Mouse (Mus musculus) 3T3-L1 (cell line): Measurements from ENCODE around the gene Ttc7b.

Experiments used
- DNase-seq: peaks from one replicate; pipeline ENCODE4 v3.0.0-alpha.2; 2015; ENCODE audit warnings: low read depth, low spot score

Ttc7b gene

DNA sequence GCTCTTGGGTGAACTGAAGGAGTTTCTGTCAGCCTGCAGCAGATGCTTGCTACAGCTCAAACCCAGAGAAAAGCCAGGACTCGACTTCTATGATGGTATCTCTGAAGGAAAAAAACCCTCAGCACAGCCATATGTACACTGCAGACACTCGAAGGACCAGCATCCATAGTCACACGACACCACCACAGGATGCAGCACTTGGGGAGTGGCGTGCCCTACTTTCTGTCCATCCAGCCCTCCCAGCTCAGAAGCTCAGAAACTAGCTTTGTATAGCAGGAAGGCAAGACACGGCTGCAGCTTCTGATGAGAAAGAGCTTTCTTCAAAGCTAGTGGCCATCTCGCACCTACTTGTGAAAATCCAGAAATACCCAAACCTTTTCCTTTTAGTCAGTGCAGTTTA is 104.8 kb downstream of the Ttc7b start:
- DNase-seq: no peak

DNA sequence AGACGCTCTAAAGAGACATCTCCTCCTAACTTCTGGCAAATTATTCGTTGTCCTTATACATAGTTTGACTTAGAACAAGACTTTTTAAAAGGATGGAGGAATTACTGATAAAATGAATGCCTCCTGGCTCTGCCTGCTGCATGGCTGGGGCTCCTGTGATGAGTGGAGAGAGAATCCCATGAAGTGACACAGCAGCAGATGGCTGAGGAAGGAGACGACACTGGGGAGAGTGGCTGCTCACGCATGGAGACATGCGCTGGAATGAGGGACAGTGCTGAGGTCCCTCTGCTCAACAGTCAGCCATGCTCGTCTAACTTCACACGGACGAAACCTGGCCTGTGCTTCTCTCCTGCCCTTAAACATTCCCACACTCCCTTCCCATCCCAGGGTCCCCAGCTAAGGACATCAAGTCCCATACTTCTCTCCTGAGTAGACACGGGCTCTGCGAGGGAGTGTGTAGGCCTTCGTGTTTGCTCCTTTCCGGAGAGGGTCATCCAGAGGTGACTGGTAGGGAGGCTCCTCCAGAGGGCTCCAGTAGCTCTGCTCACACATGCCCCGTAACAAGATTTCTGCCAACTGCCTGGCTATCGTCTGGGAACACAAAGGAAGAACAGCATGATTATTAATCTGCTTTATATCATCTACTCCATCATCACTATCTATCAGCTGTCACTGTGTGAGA is 105.8 kb downstream of the Ttc7b start:
- no peak for DNase-seq

DNA sequence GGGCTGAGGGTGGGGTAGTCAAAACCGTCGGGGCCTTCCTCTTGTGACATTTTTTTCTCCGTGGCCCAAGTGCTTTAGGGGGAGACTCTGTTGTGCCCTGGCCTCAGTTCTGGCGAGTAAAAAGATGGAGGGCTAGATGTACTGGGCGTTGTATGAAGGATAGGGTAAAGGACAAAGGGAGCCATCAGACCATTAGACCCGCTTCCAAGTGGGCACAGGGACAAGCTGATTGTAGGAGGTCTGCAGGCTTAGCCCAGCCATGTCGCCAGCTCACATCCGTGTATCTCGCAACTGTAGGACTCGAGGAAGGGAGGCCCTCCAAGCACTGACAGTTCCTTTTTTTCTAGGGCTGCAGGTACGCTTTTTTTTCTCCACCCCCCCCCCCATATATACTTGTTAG is 111.9 kb downstream of the Ttc7b start:
- no peak for DNase-seq

DNA sequence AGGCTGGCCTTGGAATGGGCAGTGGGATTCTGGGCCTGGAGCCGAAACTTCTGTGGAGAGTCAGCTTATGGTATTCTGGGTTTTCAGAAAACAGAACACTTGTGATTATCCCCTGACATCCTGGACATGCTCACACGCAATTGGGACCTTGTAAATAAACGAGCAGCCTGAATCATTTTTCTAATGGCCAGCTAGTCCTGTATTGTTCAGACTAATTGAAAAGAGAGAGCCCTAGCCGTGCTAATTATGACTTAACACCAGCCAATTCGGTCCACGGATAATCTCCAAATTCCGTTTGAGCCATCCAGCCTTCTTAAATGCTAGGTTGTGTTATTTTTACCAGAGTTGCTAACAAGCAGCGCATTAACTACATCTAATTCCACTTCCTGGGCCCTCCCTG is 112.5 kb downstream of the Ttc7b start:
- no peak for DNase-seq

DNA sequence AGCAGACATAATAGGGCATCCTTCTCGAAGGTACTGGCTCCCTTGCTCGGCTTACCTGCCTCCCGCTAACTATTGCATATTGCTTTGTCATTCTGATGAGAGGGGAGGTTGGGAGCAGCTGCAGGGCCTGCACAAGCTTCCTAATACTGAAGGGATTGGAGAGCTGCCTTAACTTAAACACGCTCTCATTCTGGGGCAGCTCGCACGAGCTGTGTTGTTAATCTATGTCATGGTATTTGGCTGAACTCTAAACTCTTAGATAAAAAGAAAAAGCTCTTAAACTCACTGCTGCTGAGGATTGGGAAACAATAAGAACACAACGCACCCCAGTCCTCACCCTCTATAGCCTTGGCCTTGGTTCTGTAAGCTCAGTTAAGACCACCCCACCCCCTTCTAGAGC is 113.3 kb downstream of the Ttc7b start:
- DNase-seq: no peak

DNA sequence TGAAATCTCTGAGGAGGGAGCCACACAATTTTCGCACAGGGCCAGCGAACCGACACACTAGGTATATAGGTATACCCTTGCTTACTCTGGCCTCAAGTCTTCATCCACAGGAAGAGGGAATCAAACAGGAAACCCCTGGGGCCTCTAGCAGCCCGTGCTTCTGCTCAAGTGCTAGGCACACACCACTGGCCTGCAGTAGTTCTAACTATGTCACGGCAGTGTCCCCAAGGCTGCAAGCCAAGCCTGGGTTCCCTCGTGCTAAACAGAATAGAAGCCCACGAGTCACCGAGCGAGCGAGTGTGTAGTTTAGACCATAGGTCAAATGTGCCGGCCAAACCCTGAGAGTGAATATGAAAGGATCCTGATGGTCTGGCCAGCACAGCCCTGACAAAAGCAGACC is 114.5 kb downstream of the Ttc7b start:
- DNase-seq: no peak

DNA sequence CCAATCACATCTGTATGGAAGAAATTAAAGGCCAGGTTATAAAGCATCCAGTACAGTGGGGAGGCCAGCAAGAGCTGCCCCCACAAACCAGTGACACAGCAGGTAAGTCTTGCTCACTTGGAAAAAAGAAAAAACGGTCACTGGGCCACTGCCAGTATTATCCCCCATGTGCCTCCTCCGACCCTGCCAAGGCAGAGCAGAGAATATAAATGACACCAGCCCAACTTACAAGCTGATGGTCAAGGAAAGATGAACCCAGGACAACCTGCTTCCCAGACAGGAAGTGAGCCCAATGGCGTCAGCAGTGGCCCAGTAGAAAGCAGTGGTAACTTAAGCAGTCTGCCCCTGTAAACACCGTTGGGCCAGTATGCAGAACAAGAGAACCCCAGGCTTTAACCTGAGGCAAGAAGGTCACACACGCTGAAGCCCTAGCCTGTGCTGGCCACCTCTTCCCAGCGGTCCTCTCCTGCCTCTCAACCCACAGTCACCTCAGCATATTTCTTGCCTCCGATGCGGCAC is 115.1 kb downstream of the Ttc7b start:
- no peak for DNase-seq

DNA sequence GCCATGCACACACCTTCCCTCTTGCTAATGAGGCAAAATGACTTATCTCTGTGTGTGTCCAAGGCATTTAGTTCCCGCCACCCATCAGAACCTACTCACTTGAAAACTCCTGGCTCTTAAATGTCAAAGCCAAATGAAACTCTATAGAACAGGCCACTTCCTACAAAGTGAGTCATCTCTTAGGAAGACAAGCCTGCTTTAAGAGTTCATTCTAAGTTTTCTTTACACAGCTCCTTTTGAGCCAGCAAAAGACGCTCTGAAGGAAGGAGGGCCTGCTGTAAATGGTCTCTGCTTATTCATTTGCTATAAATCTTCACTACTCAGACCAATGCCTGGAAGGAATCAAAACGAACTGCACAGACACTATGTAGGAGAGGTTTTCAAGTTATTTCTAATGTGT is 116.2 kb downstream of the Ttc7b start:
- DNase-seq: peak; percentile 18

DNA sequence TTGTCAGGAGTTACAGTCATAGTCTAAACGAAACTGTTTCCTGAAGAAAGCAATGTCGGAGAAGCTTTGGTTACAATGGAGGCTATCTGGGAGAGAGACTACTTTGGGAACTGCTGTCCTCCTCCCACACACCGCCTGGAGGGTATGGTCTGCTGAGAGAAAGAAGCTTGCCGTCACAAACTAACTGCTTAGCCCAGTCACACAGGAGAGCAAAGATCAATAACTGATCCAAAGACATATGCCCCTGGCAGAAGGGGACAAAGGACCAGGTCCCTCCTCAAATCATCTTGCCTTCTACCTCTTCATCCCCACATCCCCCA is 117.7 kb downstream of the Ttc7b start:
- DNase-seq: no peak

DNA sequence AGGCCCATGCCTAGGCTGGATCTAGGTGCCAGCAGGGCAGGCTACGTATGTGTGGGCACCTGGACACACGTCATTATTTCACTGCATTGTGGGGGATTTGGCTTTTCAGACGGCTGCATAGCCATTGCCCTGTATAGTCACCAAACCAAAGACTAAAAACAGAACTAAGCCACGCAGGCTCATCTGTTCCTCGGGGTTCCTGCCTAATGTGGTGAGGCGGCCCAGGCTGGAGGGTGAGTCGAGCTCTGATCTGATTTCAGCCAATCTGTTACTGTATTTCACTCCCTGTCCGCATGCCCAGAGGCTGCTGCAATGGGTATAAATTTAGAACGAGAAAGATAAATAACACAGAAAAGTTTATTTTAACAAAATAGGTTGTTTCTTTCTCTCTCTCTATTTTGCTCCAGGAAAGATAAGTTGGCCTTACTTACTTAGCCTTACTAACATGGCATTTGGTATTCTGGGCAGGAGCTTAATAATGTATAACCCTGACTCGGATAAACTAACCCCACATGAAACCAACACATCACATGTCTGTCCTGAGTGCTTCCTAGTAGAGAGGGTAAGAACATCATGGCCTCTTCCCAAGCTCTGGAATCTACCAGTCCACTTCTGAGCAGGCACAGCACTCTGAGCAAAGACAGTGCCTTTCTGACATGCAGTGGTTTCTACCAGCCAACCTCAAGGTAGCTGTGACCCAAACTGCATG is 118.2 kb downstream of the Ttc7b start:
- no peak for DNase-seq

DNA sequence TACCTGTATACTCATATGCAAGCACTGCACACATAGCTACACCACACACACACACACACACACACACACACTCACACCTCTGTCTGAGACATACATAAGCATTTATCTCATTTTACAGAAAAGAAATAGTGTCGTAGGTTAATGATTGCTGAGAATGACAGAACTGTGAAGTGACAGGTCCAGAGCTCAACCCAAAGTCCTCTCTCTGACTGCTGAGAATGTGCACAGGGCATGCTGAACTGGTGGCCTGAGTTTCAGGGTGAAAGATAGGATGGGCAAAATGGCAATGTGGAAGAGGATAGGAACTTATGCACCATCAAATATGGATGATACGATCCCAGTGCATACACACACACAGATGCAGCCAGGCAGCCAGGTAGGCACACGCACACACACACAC is 120.5 kb downstream of the Ttc7b start:
- no peak for DNase-seq

DNA sequence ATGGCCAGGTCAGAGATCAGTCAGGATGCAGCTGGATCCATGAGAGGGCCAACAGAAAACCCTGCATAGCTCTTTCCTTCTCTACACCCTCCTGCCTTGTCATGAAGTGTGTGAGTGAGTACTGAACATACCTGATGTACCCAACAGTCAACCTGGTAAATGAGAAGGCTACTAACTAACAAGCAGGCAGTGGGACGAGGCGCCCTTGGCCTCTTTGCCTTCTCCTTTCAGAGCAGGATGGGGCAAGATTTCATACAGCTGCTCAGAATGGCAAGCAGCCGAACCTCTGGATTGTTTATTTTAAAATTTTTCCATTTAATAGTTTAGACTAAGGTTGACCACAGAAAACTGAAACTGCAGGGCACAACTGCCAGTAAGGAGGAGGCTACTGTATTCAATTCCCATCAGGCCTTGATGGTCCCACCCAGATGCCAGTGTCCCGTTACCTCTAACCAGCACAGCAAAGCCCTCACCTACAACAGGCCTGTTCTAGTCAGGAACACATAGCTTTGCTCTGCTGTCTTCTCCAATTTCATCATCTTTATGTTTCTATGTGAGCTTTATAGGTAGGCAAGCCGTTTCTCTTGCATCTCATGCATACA is 121.4 kb downstream of the Ttc7b start:
- no peak for DNase-seq

DNA sequence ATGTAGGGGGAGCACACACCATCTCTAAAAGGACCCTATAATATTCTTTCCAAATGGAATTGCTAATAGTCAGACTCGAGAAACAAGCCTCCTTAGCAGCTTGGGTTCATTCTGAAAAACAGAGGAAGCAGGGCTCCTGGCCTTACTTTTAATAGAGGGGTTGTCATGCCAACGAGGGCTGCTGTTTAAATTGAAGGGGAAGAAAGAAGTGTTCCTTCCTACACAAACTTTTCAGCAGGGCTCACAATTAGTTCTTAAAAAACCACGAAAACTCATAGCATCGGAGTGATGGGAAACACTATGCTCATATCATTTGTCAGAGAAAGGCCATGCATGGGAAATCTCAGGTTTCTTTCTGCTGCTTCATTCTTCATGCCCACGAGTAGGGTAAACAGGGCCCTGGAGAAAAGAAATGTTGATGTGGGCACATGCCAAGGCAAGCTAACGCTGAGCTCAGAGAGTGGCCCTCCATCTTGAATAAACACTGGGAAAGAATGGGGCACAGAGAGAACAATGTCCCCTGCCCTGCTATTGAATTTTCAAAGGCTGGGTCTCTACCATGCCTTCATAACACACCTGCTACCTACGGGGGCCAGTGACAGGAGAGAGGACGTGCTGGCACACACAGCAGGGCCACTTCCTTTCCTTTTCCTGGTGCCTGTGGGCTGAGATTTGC is 122.2 kb downstream of the Ttc7b start:
- no peak for DNase-seq

DNA sequence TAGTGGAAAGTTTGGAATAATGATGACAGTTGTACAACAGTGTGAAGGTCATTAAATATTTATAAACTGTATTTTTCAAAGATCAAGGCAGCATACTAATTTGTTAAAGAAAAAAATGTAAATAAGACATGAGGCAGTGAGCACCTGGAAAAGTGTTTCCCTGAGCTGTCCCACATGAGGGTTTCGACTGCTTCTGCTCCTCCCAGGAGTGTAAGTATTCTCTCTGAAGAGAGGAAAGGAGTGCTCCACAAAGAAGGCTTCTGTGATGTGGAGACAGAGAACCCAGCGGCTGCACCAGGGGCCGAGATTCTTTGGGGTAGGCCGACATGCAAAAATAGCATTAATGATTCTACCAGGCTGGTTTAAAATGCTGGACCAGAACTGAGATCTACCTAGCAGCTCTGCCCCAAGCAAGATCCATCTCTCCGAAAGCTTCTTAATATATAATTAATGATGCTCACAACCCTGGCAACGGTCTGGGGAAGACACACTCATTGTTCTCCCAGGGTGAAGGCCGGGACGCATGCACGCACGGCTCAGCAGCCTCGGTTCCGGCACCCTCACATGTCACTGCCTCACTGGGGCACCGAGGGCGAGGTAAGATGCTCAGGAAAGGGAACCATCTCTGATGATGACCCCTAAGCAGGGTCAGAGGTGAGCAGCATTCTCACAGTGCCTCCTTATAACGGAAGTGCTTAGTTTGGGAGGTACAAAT is 123.0 kb downstream of the Ttc7b start:
- DNase-seq: no peak

DNA sequence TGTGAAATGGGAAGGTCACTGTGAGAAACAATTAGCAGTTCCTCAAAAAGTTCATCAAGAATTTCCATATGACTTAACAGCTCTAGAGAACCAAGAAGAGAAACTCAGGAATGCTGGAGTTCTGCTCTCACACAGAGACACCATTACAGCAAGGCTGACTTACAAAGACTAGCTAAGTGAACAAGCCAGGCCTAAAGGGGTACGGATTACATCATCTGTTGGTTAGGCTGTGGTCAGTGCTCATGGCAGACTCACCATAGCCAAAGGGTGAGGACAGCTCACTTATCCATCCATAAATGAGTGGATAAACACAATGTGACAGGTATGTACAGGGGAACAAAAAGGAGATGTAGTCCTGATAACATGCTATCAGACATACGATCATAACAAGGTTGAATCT is 123.8 kb downstream of the Ttc7b start:
- DNase-seq: peak; percentile 59

DNA sequence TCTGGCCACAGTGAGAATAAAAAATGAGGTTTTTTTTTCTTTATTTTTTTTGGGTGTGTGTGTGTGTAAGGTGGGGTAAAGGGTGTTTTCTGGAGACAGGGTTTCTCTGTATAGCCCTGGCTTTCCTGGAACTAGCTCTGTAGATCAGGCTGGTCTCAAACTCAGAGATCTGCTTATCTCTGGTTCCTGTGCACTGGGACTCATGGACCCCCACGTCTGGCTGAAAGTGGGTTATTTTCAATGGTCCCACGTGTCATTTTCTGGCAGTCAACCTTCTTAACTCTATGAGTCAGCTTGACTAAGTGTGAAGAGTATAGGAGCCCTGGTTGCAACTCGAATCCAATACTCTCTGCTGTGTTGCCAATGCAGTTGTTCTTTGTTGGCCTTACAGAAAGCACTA is 127.1 kb downstream of the Ttc7b start:
- DNase-seq: no peak

DNA sequence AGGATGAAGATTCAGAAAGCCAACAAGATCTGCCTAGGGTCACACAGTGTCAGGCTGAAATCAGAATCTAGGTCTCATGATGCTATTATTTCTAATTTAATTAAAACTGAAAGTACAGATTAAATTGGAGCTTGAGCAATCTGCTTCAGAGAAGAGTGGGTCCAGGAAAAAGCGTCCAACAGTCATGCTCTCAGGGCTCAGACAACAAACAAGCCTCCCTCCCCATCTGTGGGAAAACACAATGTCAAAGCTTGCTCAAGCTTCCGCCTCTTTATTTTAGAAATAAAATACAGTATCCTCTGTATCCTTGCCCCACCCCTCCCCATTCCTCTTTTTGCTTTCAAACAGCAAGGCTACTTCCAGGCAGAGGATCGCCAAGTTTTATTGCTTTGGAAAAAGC is 127.5 kb downstream of the Ttc7b start:
- DNase-seq: no peak

DNA sequence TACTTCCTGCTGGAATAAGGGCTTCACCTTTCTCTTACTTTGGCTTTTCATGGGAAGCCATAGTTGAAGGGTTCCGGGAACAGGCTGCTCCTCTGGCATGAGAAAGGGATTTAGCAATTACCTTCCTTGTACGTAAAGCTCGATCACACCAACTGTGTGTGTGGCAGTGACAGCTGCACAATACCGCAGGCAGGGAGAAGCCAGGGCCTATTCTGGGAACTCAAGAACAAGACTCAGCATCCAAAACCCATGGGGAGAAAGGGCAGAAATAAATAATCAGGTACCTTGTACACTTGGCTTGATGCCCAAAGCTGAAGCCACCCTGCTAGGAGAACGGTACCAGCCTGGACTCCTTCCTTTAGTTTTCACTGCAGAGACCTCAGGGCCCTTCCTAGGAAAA is 128.2 kb downstream of the Ttc7b start:
- no peak for DNase-seq

DNA sequence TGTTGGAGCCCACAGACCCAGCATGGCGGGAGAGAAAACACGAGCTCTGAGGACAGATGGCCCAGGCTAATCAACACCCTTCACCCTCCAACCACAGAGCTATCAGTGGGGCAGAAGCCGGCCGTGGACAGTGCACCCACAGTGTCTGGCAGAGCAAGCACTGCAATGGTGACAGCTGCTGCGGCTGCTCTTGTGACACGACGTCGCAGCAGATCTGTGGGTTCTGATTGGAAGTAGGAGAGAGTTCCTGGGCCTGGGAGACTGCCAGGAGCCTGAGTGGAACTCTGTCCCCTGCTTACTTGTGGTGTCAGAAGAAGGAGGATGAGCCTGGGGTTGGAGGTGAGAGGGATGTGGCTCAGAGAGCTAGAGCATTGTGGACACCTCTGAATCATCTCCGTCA is 128.7 kb downstream of the Ttc7b start:
- DNase-seq: no peak

DNA sequence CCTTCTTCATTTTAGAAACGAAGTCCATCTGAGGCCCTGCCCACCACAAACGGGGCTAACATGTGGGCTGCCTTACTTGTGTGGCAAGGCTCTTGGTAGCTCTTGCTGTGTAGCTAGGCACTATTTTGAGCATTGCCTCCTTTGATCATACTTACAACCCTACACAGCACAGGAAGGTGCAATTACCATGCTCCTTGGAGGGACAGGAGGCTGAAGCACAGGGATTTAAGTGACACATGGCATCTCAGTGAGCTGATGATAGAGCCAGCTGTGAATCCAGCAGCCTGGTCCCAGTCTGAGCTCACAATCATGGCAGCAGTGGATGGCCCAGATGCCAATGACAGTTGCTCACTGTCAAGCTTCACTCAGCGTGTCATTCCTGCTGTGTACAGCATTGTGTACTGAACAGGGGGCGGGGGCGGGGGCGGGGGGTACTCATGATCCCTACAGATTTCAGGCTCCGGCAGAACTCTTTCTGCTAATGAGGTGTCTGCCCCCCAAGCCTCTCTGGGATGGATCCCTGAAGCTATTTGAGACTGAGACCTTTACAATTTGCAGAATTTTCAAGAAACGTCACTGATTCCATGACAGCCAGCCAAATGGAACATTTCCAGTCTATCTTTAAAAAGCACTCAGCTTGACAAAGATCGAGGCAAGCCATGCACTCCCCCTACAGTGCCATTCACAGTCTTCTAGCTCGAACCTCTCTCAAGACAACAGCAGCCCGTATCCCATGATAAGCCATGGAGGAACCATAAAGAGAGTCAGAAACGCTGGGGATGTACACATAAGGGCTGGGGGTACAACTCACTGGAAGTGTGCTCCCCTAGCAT is 130.5 kb downstream of the Ttc7b start:
- DNase-seq: no peak

DNA sequence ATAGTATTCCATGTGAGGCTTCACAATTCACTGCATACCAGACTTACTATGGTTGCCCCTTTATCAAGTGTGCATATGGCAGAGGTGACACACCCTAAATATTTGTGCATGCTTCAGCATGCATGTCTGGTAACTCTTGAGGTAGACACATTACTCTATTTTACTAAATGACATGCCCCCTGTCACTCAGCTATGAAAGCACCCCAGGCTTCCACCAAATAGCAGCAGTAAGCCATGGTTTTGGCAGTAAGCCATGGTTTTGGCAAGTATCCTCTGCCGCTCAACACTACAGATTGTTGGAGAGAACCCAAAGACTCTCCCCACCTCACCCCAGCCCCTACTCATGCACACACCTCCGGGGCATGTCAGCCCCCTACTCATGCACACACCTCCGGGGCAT is 134.4 kb downstream of the Ttc7b start:
- peak; percentile 33 for DNase-seq
